Mouse (Mus musculus) G1E (cell line): ENCODE results near the gene Smc1b. TPM values are rescaled to one million over a fixed set of nuclear protein-coding genes. Genes with fewer than 3 reads are reported as not detected.

Experiments
- ATAC-seq: 2 replicates; pipeline ENCODE4 v1.8.0; 2016; ENCODE audit warnings: mild to moderate bottlenecking; ENCODE audit not compliant: insufficient number of reproducible peaks, poor library complexity, low FRiP score, severe bottlenecking; ENCODE audit errors: extremely low read depth
- DNase-seq: peaks from one replicate; pipeline ENCODE4 v3.0.0; 2012; ENCODE audit warnings: low spot score
- H3K27me3 ChIP-seq: 2 replicates; pipeline ENCODE4 v1.6.1; 2012; ENCODE audit warnings: mild to moderate bottlenecking, low read length, inconsistent platforms; ENCODE audit not compliant: insufficient read depth
- H3K36me3 ChIP-seq: replicated peaks from 2 replicates; pipeline ENCODE3; 2012; ENCODE audit warnings: mild to moderate bottlenecking, inconsistent platforms
- H3K4me1 ChIP-seq: 2 replicates; pipeline ENCODE4 v1.6.1; 2012; ENCODE audit warnings: low read depth, low read length, inconsistent platforms, mixed read lengths; ENCODE audit not compliant: insufficient read depth
- H3K4me3 ChIP-seq: 2 replicates; pipeline ENCODE4 v1.5.1; 2012; ENCODE audit warnings: low read depth, mild to moderate bottlenecking, inconsistent platforms, low read length, moderate library complexity, mixed read lengths
- H3K9me3 ChIP-seq: replicated peaks from 2 replicates; pipeline ENCODE4 v1.6.1; 2012; ENCODE audit warnings: inconsistent platforms
- CTCF ChIP-seq: IDR thresholded peaks from 2 replicates; pipeline ENCODE4 v1.5.1; 2012; ENCODE audit warnings: low read depth, low read length, inconsistent platforms, mixed read lengths
- GATA1 ChIP-seq: IDR thresholded peaks from 2 replicates; pipeline ENCODE4 v1.6.1; 2012; ENCODE audit warnings: borderline replicate concordance, low read length, inconsistent platforms, mixed read lengths
- GATA2 ChIP-seq: IDR thresholded peaks from 2 replicates; pipeline ENCODE4 v1.6.1; 2012; ENCODE audit warnings: low read depth, low read length, inconsistent platforms, borderline replicate concordance
- POLR2AphosphoS5 ChIP-seq: IDR thresholded peaks from 2 replicates; pipeline ENCODE4 v1.6.1; 2012; ENCODE audit warnings: low read depth, low read length, inconsistent platforms; ENCODE audit not compliant: insufficient replicate concordance
- TAL1 ChIP-seq: conservative IDR thresholded peaks from 2 replicates; pipeline ENCODE4 v1.6.1; 2012; ENCODE audit warnings: low read depth, low read length, inconsistent platforms, mixed read lengths
- polyA plus RNA-seq: library from polyadenylated mRNA; stranded (reverse); fragments of >175 nt; gene quantifications from 2 replicates; pipeline ENCODE4 v1.2.3, GENCODE M21; 2012
- total RNA-seq, 2 experiments: library from RNA; stranded (forward) in 1 of 2; stranded (reverse) in 1 of 2; fragments of 200-1000 nt in 1 of 2; fragments of >200 nt in 1 of 2; fragmentation: Nextera tagmentation in 1 of 2; gene quantifications; 2 replicates each; pipeline ENCODE4 v1.2.3; 2014 to 2017

Smc1b gene
- total and polyA plus RNA-seq, 3 experiments = 0.05 TPM; not detected in 2

DNA sequence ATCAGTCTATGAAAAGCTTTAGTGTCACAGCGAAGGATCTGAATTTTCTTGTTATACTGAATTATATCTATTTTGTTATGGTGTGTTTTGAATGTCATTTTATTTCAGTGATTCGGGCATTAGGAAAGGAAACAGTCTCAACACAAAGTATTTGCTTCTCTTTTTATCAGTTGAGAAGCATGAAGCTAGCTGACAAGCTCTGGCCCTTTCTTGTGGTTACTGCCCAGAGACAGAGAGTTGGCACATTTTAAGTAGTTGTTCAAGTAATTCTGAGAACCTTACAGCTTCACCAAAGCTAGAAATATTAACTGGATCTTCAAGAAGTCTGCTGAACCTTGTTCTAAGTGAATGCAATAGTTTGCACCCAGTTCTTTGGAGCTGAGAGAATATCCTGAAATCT, 68.3 kb downstream of the Smc1b start:
- no peaks in the 10 kb centered on the region for H3K9me3 ChIP-seq
- H3K4me3 ChIP-seq = no peak overlapping the region
- TF ChIP-seq POLR2AphosphoS5 = no peak
- no peak for TF ChIP-seq GATA2
- no peak for TF ChIP-seq CTCF
- H3K4me1 ChIP-seq = no peaks in the 10 kb centered on the region
- peaks cover 22% of the 10 kb centered on the region for H3K36me3 ChIP-seq
- H3K27me3 ChIP-seq = no peaks in the 10 kb centered on the region
- DNase-seq = no peak
- no peak for ATAC-seq

DNA sequence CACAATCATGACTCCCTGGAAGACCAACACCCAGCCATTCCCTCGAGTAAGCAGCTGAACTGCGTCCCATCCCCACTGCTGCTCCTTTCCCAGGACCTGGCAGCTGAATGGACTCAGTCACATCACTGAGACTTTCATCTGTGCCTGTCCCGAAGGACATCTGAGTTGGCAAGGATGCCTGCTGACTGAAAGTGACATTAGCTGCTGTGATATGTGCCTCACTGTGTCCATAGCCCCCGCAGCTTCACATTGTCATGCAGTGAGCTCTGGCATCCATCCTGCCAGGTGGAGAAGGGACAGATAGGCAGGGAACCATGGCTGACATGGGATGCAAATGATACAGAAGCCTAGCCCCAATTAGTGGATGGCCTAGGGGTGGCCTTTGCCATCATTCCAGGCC, 76.6 kb downstream of the Smc1b start:
- no peaks in the 10 kb centered on the region for H3K9me3 ChIP-seq
- ATAC-seq (no peak), DNase-seq (no peak)
- H3K27me3 ChIP-seq = no peaks in the 10 kb centered on the region
- H3K4me3 ChIP-seq = no peak overlapping the region
- H3K36me3 ChIP-seq = peaks cover 64% of the 10 kb centered on the region
- TF ChIP-seq POLR2AphosphoS5 = no peak
- no peak for TF ChIP-seq GATA2
- H3K4me1 ChIP-seq = no peaks in the 10 kb centered on the region

DNA sequence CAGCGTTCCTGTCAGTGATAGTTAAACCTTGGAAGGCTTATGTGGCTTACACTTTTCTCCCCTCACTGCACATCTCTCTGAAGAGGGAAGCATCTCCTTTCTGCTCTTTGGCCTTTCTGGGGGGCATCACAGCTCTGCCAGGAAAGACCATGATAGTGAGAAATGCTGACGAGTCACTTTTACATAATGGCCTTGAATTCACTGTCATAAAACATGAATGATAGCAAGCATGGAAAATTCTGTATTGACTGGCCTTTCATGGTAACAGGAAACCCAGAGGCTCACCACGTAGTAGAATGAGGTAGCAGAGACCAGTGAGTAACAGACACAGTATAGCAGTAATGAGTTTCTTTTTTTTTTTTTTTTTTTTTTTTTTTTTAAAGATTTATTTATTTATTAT, 77.7 kb downstream of the Smc1b start:
- Histone ChIP-seq H3K9me3 (no peaks in the 10 kb centered on the region), H3K36me3 (peaks cover 72% of the 10 kb centered on the region), H3K4me1 (no peaks in the 10 kb centered on the region), H3K4me3 (no peak overlapping the region), H3K27me3 (no peaks in the 10 kb centered on the region)
- DNase-seq = no peak
- TF ChIP-seq GATA1 = no peak
- TF ChIP-seq TAL1 = no peak
- TF ChIP-seq GATA2 = no peak
- TF ChIP-seq CTCF = no peak
- TF ChIP-seq POLR2AphosphoS5 = no peak
- no peak for ATAC-seq

DNA sequence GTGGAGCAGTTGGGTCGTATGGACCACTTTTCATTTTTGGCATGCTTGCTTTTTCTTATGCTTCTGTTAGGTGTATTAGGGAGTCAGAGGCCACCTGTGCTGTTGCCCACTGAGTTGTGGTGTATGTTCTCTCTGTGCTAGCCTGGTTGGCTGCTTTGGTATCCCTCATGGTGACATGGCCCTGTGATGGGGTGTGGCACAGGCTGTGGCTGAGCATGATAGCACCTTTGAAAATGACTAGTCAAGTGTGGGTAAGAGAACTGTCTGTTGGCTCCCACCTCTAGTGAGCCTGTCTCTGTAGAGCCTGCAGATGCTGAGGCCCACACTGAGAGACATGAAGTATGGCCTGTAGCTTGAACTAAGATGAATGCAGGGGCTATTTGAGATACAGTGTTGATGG, 82.0 kb downstream of the Smc1b start:
- no peak for ATAC-seq
- Histone ChIP-seq H3K4me1 (no peaks in the 10 kb centered on the region), H3K4me3 (no peak overlapping the region), H3K9me3 (no peaks in the 10 kb centered on the region), H3K36me3 (peaks cover 86% of the 10 kb centered on the region), H3K27me3 (no peaks in the 10 kb centered on the region)
- DNase-seq = no peak
- TF ChIP-seq POLR2AphosphoS5 = no peak
- no peak for TF ChIP-seq CTCF
- no peak for TF ChIP-seq TAL1

DNA sequence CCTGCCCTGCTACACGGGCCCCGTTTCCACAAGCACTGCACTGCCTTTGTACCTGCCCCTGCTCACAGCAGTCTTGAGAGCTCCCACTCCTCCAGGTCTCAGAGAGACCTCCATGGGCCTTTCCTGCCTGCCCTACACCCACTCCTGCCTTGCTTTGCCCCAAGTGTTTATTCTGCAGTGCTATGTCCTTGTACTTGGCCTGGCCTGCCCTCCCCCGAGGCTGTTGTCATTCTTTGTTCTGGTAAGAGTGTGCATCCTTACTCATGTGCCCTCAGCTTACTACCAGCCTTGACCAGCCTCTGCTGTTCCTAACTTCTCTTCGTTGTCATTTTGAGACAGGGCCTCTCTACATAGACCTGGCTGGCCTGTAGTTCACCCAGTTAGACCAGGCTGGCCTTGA, 83.9 kb downstream of the Smc1b start:
- Histone ChIP-seq H3K4me1 (no peaks in the 10 kb centered on the region), H3K9me3 (no peaks in the 10 kb centered on the region), H3K4me3 (no peak overlapping the region), H3K36me3 (peaks cover 85% of the 10 kb centered on the region), H3K27me3 (no peaks in the 10 kb centered on the region)
- no peak for DNase-seq
- no peak for ATAC-seq
- TF ChIP-seq GATA2 = no peak
- TF ChIP-seq GATA1 = no peak
- no peak for TF ChIP-seq TAL1
- TF ChIP-seq CTCF = no peak
- no peak for TF ChIP-seq POLR2AphosphoS5

DNA sequence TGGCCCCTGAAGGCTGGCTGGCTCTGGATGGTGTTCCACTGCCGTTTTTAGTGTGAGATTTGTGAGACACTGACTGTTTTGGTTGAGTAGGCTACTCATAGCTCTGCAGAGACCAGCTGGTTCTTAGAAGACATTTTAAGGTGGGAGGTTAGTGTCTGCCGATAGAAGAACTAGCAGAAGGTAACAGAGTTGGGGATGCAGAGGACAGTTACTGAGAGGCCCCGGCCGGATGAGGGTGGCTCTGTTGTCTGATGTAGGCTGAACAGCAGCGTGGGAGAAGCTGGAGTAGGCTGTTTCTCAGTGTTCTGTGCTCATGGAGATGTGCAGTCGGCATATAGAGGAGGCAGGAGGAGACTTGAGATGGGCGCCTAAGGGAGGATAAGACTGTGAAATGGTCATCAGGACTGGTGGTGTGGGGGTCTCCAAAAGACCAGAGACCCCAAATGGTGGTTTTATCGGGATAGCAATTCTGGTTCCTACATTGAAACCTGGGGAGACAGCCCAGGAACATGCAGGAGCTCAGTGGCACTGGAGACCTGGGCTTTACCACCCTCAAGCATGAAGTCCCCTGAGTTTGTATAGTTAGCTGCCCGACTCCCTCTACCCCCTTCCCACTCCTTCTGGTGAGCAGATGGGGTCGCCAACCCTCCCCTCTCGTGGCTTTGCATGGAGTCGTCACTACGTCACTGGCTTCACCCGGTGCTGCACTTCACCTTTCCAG, 85.4 kb downstream of the Smc1b start:
- no peak for ATAC-seq
- H3K9me3 ChIP-seq = no peaks in the 10 kb centered on the region
- H3K4me3 ChIP-seq = no peak overlapping the region
- no peaks in the 10 kb centered on the region for H3K27me3 ChIP-seq
- peaks cover 77% of the 10 kb centered on the region for H3K36me3 ChIP-seq
- DNase-seq = no peak
- H3K4me1 ChIP-seq = no peaks in the 10 kb centered on the region
- TF ChIP-seq POLR2AphosphoS5 = no peak
- no peak for TF ChIP-seq CTCF
- no peak for TF ChIP-seq TAL1
- TF ChIP-seq GATA1 = no peak
- no peak for TF ChIP-seq GATA2

DNA sequence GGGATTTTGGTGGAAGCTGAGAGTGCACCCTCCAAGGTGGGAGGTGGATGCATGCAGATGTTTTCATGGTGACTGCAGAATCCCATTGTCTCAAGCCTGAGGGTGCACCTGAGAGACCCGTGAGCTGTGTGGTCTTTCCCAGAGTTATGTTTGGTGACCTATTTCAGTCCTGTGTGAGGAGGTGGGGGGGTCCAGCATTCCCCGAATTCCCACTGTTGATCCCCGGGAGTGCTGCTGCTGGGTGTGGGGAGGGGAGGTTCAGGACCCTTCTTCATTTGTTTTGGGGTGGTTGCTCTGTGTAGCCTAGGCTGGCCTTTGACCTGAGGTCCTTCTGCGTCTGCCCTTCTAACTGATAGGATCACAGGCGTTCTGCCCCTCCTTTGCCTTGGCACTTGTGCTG, 88.0 kb downstream of the Smc1b start:
- Histone ChIP-seq H3K9me3 (no peaks in the 10 kb centered on the region), H3K27me3 (no peaks in the 10 kb centered on the region), H3K4me3 (no peak overlapping the region), H3K4me1 (peaks cover 7% of the 10 kb centered on the region), H3K36me3 (peaks cover 73% of the 10 kb centered on the region)
- DNase-seq (no peak), ATAC-seq (no peak)
- TF ChIP-seq POLR2AphosphoS5 (no peak), TAL1 (no peak), CTCF (no peak), GATA2 (no peak), GATA1 (no peak)
